Mouse (Mus musculus): ENCODE results near the gene Srsf9. TPM values are rescaled to one million over a fixed set of nuclear protein-coding genes. Genes with fewer than 3 reads are reported as not detected.

Srsf9 gene
- polyA plus RNA-seq, 1 experiment from 2014 or later, result 137 TPM

DNA sequence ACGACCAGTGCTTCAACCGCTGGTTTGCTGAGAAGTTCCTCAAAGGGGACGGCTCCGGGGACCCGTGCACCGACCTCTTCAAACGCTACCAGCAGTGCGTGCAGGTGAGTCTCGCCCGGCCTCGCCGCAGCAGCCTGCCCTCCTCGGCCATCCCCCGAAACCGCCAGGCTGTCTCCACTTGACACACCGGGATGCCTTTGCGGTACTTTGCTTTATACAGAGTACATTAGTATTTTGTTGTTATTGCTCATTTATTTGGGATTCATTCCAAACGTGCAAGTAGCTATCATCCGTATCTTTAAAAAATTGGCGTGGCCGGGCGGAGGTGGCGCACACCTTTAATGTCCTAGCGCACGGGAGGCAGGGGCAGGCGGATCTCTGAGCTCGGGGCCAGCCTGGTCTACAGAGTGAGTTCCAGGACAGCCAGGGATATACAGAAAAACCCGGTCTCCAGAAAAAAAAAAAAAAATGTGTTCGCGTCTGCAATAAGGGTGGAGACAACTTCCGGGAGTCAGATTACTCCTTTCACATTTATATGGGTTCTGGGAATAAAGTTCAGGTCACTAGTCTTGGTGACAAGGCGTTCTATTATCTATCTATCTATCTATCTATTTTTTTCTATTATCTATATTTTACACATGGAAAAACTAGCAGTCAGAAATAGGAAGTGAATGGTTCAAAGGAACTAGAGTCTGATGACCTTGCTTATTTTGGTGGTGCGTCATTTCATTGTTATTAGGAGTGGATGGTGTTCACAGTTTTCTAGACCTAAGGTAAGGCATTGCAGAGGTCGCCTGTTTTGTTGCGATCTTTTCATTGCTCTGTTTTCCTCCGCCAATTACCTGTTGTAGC, 14.6 kb downstream of the Srsf9 start:
- POLR2A ChIA-PET, result interaction anchor here (0.9 to 1.4 kb wide), 7 partner anchors 11 to 74 kb away, joined by 3 to 7 read pairs (median 4); partner anchors contain the start of genes Rnf10 and Srsf9

DNA sequence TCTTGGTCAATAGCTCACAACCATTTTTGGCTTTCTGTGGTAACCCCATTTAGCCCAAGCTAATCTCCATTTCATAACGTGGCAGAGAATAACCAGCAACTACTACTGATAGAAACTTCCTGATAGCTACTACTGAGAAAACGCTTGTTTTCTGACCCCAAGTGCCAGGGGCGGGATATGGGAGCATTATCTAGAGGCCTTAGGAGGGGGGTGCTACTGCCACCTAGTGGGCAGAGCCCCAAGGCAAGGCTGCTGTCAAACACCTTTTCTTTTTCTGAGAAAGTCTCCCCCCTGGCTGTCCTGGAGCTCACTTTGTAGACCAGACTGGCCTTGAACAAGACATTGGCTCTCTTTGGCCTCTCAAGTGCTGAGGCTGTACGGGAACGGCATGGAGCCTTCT, 20.6 kb downstream of the Srsf9 start:
- POLR2A ChIA-PET, result interaction anchor here (1.0 to 1.1 kb wide), 2 partner anchors 16 to 109 kb away, joined by 3 read pairs; no protein-coding TSS in a partner anchor

More for the DNA sequence above, 14.6 kb downstream of the Srsf9 start:
- ATAC-seq (no peak), DNase-seq (ENCODE audit: low read depth, low spot score) (no peak)
- in situ Hi-C loops (cut with MboI; ENCODE audit: low pct_unique_long_range_greater_than_20kb), result loop anchor here (10.0 kb wide), 1 partner anchor 337 kb away; no protein-coding TSS in a partner anchor
- no peaks in the 10 kb centered on the region for H3K27me3 ChIP-seq
- CTCF ChIA-PET, result interaction anchor here (0.9 to 1.5 kb wide), 2 partner anchors 12 to 24 kb away, joined by 3 read pairs; no protein-coding TSS in a partner anchor
- TF ChIP-seq CTCF (IDR thresholded peaks at IDR 0.05), result no peak

DNA sequence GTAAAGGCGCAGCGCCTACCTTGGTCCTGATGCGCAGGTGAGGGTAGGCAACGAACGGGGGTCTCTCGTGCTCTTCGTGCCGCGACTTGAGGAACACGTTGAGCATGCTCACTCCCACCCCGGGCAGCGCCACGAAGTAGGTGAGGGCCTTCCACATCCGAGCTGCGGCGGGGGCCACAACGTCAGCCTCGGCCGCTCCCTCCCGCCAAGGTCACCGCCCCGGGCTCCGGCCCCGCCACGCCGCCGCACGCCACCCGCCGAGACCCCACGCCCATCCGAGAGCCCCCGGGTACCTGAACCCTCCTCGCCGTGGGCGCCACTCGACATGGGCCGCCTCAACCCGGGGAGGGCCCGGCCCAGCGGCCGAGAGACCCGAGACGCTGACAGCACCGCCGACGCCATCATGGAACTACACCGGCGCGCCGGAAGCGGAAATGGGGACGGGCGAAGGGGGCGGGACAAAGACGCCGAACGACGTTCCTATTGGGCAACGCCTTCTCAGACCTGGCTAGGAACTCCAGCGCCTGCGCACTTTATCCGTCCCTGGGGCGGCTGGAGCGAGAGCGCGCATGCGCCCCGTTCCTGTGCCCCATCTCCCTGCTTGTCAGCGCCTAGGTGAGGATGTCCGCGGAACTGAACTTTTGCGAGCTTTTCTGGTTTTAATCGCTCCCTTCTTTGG, 21.7 kb downstream of the Srsf9 start, which contains the start of gene Cox6a1:
TSS of gene Cox6a1 (minus strand) at position 436 of the 679 bp plus-strand sequence.
- ATAC-seq (peak; percentile 46), DNase-seq (ENCODE audit: low read depth, low spot score) (peak; percentile 94)
- ChIA-PET CTCF (interaction anchor here (1.0 to 2.6 kb wide), 5 partner anchors 11 to 189 kb away, joined by 3 to 13 read pairs (median 8); no protein-coding TSS in a partner anchor), POLR2A (interaction anchor here (0.7 to 1.1 kb wide), 7 partner anchors 10 to 642 kb away, joined by 3 to 11 read pairs (median 3); no protein-coding TSS in a partner anchor)
- in situ Hi-C loops (cut with MboI; ENCODE audit: low pct_unique_long_range_greater_than_20kb), result loop anchor here (10.0 kb wide), 1 partner anchor 344 kb away; no protein-coding TSS in a partner anchor
- H3K27me3 ChIP-seq, result no peaks in the 10 kb centered on the region
- no peak for TF ChIP-seq CTCF (IDR thresholded peaks at IDR 0.05)

More for the DNA sequence above, 20.6 kb downstream of the Srsf9 start:
- CTCF ChIA-PET, result interaction anchor here (0.8 to 2.6 kb wide), 8 partner anchors 11 to 188 kb away, joined by 3 to 13 read pairs (median 4); partner anchors contain the start of gene Rnf10
- no peaks in the 10 kb centered on the region for H3K27me3 ChIP-seq
- no peak for TF ChIP-seq CTCF (IDR thresholded peaks at IDR 0.05)
- in situ Hi-C loops (cut with MboI; ENCODE audit: low pct_unique_long_range_greater_than_20kb), result loop anchor here (10.0 kb wide), 1 partner anchor 343 kb away; no protein-coding TSS in a partner anchor
- peak; percentile 48 for ATAC-seq
- peak; percentile 37 for DNase-seq (ENCODE audit: low read depth, low spot score)

DNA sequence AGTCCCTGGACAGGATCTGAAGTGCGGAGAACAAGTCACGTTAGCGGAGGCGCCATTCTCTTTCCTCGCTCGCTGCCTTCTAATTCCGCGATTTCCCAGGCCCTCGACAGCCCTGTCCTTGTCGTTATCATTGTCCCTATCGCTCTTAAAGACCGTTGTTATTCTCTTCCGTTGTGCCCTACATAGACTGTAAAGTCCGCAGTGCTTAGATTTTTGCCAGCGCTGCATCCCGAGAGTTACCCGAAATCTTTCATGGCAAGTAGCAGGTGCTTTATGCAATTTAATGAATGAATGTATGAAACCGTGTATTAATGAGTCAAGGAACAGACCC, 22.2 kb downstream of the Srsf9 start:
- CTCF ChIA-PET, result interaction anchor here (2.6 kb wide), 1 partner anchor 20 kb away, joined by 10 read pairs; no protein-coding TSS in a partner anchor
- no peaks in the 10 kb centered on the region for H3K27me3 ChIP-seq
- POLR2A ChIA-PET, result interaction anchor here (1.0 to 1.1 kb wide), 3 partner anchors 9 to 642 kb away, joined by 3 to 4 read pairs (median 3); no protein-coding TSS in a partner anchor
- DNase-seq (ENCODE audit: low read depth, low spot score) (no peak), ATAC-seq (no peak)
- no peak for TF ChIP-seq CTCF (IDR thresholded peaks at IDR 0.05)
- in situ Hi-C loops (cut with MboI; ENCODE audit: low pct_unique_long_range_greater_than_20kb), result loop anchor here (10.0 kb wide), 1 partner anchor 344 kb away; no protein-coding TSS in a partner anchor

DNA sequence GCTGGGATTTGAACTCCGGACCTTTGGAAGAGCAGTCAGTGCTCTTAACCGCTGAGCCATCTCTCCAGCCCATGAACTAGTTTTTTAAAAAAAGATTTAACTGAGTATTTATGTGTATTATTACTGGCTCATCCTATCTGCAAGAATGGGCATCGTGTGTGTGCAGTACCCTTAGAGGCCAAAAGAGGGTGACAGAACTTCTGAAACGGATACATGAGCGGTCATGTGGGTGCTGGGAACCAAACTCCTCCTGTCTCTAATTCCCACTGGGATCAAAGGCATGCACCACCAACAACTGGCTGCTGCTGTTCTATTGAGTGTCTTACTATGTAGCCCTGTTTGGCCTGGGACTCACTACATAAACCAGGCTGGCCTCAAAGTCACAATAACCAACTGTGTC, 24.4 kb downstream of the Srsf9 start:
- ATAC-seq (no peak), DNase-seq (ENCODE audit: low read depth, low spot score) (no peak)
- in situ Hi-C loops (cut with MboI; ENCODE audit: low pct_unique_long_range_greater_than_20kb), result no loop called here
- POLR2A ChIA-PET, result interaction anchor here (0.6 kb wide), 1 partner anchor 90 kb away, joined by 3 read pairs; no protein-coding TSS in a partner anchor
- peaks cover 4% of the 10 kb centered on the region for H3K27me3 ChIP-seq
- TF ChIP-seq CTCF (IDR thresholded peaks at IDR 0.05), result peak; percentile 40
- CTCF ChIA-PET, result no interaction called here

DNA sequence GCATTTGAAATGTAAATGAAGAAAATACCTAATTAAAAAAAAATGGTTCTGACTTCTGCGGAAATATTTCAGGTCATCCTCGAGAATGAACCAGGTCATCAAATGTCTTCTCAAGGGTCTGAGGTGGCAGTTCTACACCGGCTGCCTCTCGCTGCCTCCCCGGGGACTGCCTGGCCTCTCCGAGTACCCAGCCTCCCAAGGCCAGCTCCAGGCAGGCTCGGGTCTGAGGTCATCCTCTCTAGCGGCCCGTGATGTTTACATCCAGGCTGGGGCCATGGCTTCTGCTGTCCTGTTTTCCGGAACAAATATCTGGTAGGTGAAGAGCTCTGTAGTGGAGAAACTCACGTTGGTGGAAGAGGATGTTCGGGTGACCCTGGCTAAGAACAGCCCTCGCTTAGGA, 28.1 kb downstream of the Srsf9 start:
- POLR2A ChIA-PET, result no interaction called here
- peaks cover 4% of the 10 kb centered on the region for H3K27me3 ChIP-seq
- in situ Hi-C loops (cut with MboI; ENCODE audit: low pct_unique_long_range_greater_than_20kb), result loop anchor here (5.0 kb wide), 2 partner anchors 47 to 87 kb away; no protein-coding TSS in a partner anchor
- DNase-seq (ENCODE audit: low read depth, low spot score) (no peak), ATAC-seq (no peak)
- CTCF ChIA-PET, result interaction anchor here (1.2 kb wide), 1 partner anchor 87 kb away, joined by 5 read pairs; no protein-coding TSS in a partner anchor
- TF ChIP-seq CTCF (IDR thresholded peaks at IDR 0.05), result no peak

DNA sequence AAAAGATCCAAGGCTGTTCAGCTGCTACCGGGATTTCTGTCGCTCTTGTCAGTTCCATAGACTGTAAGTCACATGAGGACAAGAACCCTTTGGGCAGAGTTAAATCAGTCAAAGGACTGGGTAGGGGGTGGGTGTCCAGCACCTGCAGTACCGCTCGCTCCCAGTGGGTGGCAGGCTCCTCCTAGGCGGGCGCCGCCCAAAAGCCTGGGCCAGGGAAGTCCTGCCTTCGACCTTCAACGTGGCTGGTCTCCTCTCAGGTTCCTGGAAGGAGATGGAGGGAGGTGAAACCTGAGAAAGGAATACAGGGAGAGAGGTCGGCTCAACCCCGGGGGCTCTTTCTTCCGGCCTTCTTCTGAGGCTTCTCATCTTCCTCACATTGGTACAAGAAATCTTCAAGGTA, 31.9 kb downstream of the Srsf9 start:
- peak; percentile 99 for TF ChIP-seq CTCF (IDR thresholded peaks at IDR 0.05)
- in situ Hi-C loops (cut with MboI; ENCODE audit: low pct_unique_long_range_greater_than_20kb), result loop anchor here (5.0 kb wide), 2 partner anchors 43 to 83 kb away; no protein-coding TSS in a partner anchor
- peak; percentile 25 for DNase-seq (ENCODE audit: low read depth, low spot score)
- POLR2A ChIA-PET, result interaction anchor here (0.6 to 1.3 kb wide), 3 partner anchors 10 to 347 kb away, joined by 3 to 4 read pairs (median 3); partner anchors contain the start of gene Cox6a1
- CTCF ChIA-PET, result interaction anchor here (0.8 to 2.6 kb wide), 3 partner anchors 11 to 82 kb away, joined by 3 to 13 read pairs (median 4); no protein-coding TSS in a partner anchor
- peak; percentile 79 for ATAC-seq
- peaks cover 4% of the 10 kb centered on the region for H3K27me3 ChIP-seq

DNA sequence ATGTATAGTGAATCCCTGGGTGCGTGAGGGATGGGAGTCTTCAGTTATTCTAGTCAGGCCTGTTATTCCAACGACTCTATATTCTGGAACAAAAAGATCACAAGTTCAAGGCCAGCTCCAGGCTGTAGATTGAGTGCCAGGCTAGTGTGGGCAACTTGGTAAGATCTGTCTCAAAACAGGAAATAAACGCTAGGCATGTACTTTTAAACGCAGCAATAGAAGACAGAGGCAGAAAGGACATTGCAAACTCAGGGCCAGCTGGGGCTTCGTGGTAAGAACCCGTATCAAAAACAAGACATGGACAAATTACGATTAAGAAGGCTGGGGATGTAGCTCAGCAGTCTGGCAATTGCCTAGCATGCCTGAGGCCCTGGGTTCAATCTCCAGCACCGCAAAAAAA, 32.5 kb downstream of the Srsf9 start:
- ATAC-seq (no peak), DNase-seq (ENCODE audit: low read depth, low spot score) (no peak)
- POLR2A ChIA-PET, result interaction anchor here (0.8 to 1.3 kb wide), 2 partner anchors 10 to 113 kb away, joined by 3 to 4 read pairs; partner anchors contain the start of gene Cox6a1
- no peak for TF ChIP-seq CTCF (IDR thresholded peaks at IDR 0.05)
- in situ Hi-C loops (cut with MboI; ENCODE audit: low pct_unique_long_range_greater_than_20kb), result loop anchor here (5.0 kb wide), 2 partner anchors 43 to 83 kb away; no protein-coding TSS in a partner anchor
- peaks cover 4% of the 10 kb centered on the region for H3K27me3 ChIP-seq
- CTCF ChIA-PET, result interaction anchor here (0.7 to 2.6 kb wide), 6 partner anchors 8 to 112 kb away, joined by 3 to 13 read pairs (median 3); no protein-coding TSS in a partner anchor

DNA sequence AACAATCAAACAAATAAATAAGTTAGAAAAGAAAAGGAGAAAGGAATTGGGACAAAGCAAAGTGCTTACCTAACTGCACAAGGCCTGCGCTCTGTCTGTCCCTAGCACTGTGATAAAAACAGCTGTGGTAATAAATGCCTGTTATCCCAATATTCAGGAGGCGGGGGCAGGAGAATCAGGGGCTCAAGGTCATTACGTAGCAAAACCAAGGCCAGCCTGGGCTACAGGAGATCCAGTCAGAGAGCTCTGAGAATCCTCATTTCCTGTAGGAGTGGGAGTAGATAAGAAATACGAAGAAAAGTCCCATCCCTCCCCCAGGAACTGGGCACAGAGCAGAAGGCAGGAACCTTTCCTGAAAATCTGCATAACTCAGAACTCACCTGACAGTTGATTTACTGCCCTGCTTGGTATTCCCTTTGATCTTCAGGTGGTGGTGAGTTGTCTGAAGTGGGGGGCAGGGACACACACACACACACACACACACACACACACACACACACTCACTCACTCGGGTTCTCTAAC, 32.9 kb downstream of the Srsf9 start:
- TF ChIP-seq CTCF (IDR thresholded peaks at IDR 0.05), result no peak
- in situ Hi-C loops (cut with MboI; ENCODE audit: low pct_unique_long_range_greater_than_20kb), result loop anchor here (5.0 kb wide), 2 partner anchors 42 to 82 kb away; no protein-coding TSS in a partner anchor
- POLR2A ChIA-PET, result interaction anchor here (0.8 to 1.3 kb wide), 2 partner anchors 11 to 113 kb away, joined by 3 to 4 read pairs; partner anchors contain the start of gene Cox6a1
- peaks cover 4% of the 10 kb centered on the region for H3K27me3 ChIP-seq
- ATAC-seq (no peak), DNase-seq (ENCODE audit: low read depth, low spot score) (no peak)
- CTCF ChIA-PET, result interaction anchor here (0.7 to 2.6 kb wide), 5 partner anchors 8 to 111 kb away, joined by 3 to 13 read pairs (median 3); no protein-coding TSS in a partner anchor

Measured in Patski (cell line).